Mouse (Mus musculus) MEL (cell line): ENCODE results near the gene Slc16a13. TPM values are rescaled to one million over a fixed set of nuclear protein-coding genes. Genes with fewer than 3 reads are reported as not detected.
"Not testable (repeated sequence)": the region's sequence is repeated elsewhere in the genome, so short reads cannot be mapped to it uniquely, and the experiment has no call there.

ENCODE experiments used
- DNase-seq: peaks from one replicate; pipeline ENCODE4 v3.0.0; 2011; ENCODE audit warnings: low read depth, low spot score
- H3K27ac ChIP-seq: 2 replicates; pipeline ENCODE4 v1.5.1; 2012; ENCODE audit warnings: low read depth, mild to moderate bottlenecking, control low read depth, low read length, moderate library complexity; ENCODE audit not compliant: control insufficient read depth
- H3K27me3 ChIP-seq, 2 experiments: fragments of 150-350 bp in 1 of 2; sonication (generic) in 1 of 2; 2 replicates each; pipeline ENCODE4 v1.6.1; 2012; ENCODE audit warnings: low read length in 2 of 2, mild to moderate bottlenecking in 2 of 2, improper control_type of control experiment in 1 of 2, moderate library complexity in 1 of 2; ENCODE audit not compliant: insufficient read depth in 2 of 2, control insufficient read depth in 1 of 2
- H3K36me3 ChIP-seq, 2 experiments: 2 replicates each; pipeline ENCODE4 v1.6.1; 2012 to 2014; ENCODE audit warnings: low read length in 2 of 2, improper control_type of control experiment in 1 of 2, inconsistent platforms in 1 of 2, mild to moderate bottlenecking in 1 of 2; ENCODE audit not compliant: insufficient read depth in 2 of 2, control insufficient read depth in 1 of 2
- H3K4me1 ChIP-seq, 2 experiments: fragments of 150-350 bp in 1 of 2; sonication (generic) in 1 of 2; 2 replicates each; pipeline ENCODE4 v1.6.1; 2012; ENCODE audit warnings: low read length in 2 of 2, improper control_type of control experiment in 1 of 2, mild to moderate bottlenecking in 1 of 2; ENCODE audit not compliant: insufficient read depth in 2 of 2, control insufficient read depth in 1 of 2
- H3K4me3 ChIP-seq, 2 experiments: fragments of 150-350 bp in 1 of 2; sonication (generic) in 1 of 2; 2 replicates each; pipeline ENCODE4 v1.5.1; 2012; ENCODE audit warnings: low read depth in 2 of 2, low read length in 2 of 2, mild to moderate bottlenecking in 2 of 2, moderate library complexity in 2 of 2, control low read depth in 1 of 2, improper control_type of control experiment in 1 of 2; ENCODE audit not compliant: control insufficient read depth in 1 of 2, insufficient read depth in 1 of 2
- H3K79me2 ChIP-seq: 2 replicates; pipeline ENCODE4 v1.6.1; 2012; ENCODE audit warnings: mild to moderate bottlenecking, low read length, moderate library complexity; ENCODE audit not compliant: control insufficient read depth, poor library complexity, insufficient read depth
- H3K9ac ChIP-seq: 2 replicates; pipeline ENCODE4 v1.6.1; 2012; ENCODE audit warnings: low read depth, mild to moderate bottlenecking, control low read depth, low read length, moderate library complexity; ENCODE audit not compliant: control insufficient read depth, poor library complexity, severe bottlenecking
- H3K9me3 ChIP-seq: fragments of 150-350 bp; sonication (generic); replicated peaks from 2 replicates; pipeline ENCODE4 v1.6.1; 2012; ENCODE audit warnings: mild to moderate bottlenecking, low read length, improper control_type of control experiment, moderate library complexity; ENCODE audit not compliant: insufficient read depth
- BHLHE40 ChIP-seq: IDR thresholded peaks from 2 replicates; pipeline ENCODE4 v1.6.1; 2012; ENCODE audit warnings: low read depth, mild to moderate bottlenecking, inconsistent platforms, low read length, improper control_type of control experiment, borderline replicate concordance
- CHD2 ChIP-seq: IDR thresholded peaks from 2 replicates; pipeline ENCODE4 v1.6.1; 2011; ENCODE audit warnings: low read length, improper control_type of control experiment
- CTCF ChIP-seq, 3 experiments: IDR thresholded peaks in 2 of 3; conservative IDR thresholded peaks in 1 of 3; 2 replicates each; pipeline ENCODE4 v1.5.1; 2011 to 2012; ENCODE audit warnings: low read length in 3 of 3, low read depth in 2 of 3, mild to moderate bottlenecking in 2 of 3, improper control_type of control experiment in 1 of 3, inconsistent platforms in 1 of 3, mixed read lengths in 1 of 3, moderate library complexity in 1 of 3; ENCODE audit not compliant: control insufficient read depth in 1 of 3, insufficient read depth in 1 of 3, poor library complexity in 1 of 3, severe bottlenecking in 1 of 3
- GABPA ChIP-seq: IDR thresholded peaks from 2 replicates; pipeline ENCODE4 v1.6.1; 2012; ENCODE audit warnings: low read depth, mild to moderate bottlenecking, inconsistent platforms, low read length, improper control_type of control experiment, moderate library complexity
- HCFC1 ChIP-seq: IDR thresholded peaks from 2 replicates; pipeline ENCODE4 v1.6.1; 2012; ENCODE audit warnings: low read depth, mild to moderate bottlenecking, inconsistent platforms, low read length, improper control_type of control experiment, moderate library complexity
- MAFK ChIP-seq: IDR thresholded peaks from 2 replicates; pipeline ENCODE4 v1.6.1; 2011; ENCODE audit warnings: low read depth, mild to moderate bottlenecking, low read length, improper control_type of control experiment, borderline replicate concordance
- MXI1 ChIP-seq: IDR thresholded peaks from 2 replicates; pipeline ENCODE4 v1.6.1; 2011; ENCODE audit warnings: mild to moderate bottlenecking, low read depth, low read length, improper control_type of control experiment
- MYB ChIP-seq: IDR thresholded peaks from 2 replicates; pipeline ENCODE4 v1.6.1; 2011; ENCODE audit warnings: mild to moderate bottlenecking, low read depth, low read length, improper control_type of control experiment
- MYC ChIP-seq: IDR thresholded peaks from 2 replicates; pipeline ENCODE4 v1.6.1; 2011; ENCODE audit warnings: low read depth, mild to moderate bottlenecking, low read length, improper control_type of control experiment, moderate library complexity
- NELFE ChIP-seq: IDR thresholded peaks from 2 replicates; pipeline ENCODE4 v1.6.1; 2011; ENCODE audit warnings: low read depth, low read length, improper control_type of control experiment
- POLR2AphosphoS2 ChIP-seq: IDR thresholded peaks from 2 replicates; pipeline ENCODE4 v1.6.1; 2011; ENCODE audit warnings: low read length, improper control_type of control experiment
- POLR2AphosphoS5 ChIP-seq: IDR thresholded peaks from 2 replicates; pipeline ENCODE4 v1.6.1; 2012; ENCODE audit warnings: low read depth, borderline replicate concordance, mild to moderate bottlenecking, inconsistent platforms, low read length, moderate library complexity, mixed read lengths
- RCOR1 ChIP-seq: IDR thresholded peaks from 2 replicates; pipeline ENCODE4 v1.6.1; 2012; ENCODE audit warnings: low read depth, mild to moderate bottlenecking, inconsistent platforms, low read length, improper control_type of control experiment
- SIN3A ChIP-seq: IDR thresholded peaks from 2 replicates; pipeline ENCODE4 v1.6.1; 2012; ENCODE audit warnings: low read length, improper control_type of control experiment, inconsistent platforms
- SMC3 ChIP-seq: IDR thresholded peaks from 2 replicates; pipeline ENCODE4 v1.6.1; 2011; ENCODE audit warnings: low read depth, low read length, improper control_type of control experiment
- USF1 ChIP-seq: IDR thresholded peaks from 2 replicates; pipeline ENCODE4 v1.6.1; 2014; ENCODE audit warnings: low read depth, mild to moderate bottlenecking, inconsistent platforms, low read length, improper control_type of control experiment, moderate library complexity
- ZKSCAN1 ChIP-seq: IDR thresholded peaks from 2 replicates; pipeline ENCODE4 v1.6.1; 2012; ENCODE audit warnings: low read depth, mild to moderate bottlenecking, inconsistent platforms, low read length, improper control_type of control experiment, moderate library complexity
- ZMIZ1 ChIP-seq: IDR thresholded peaks from 2 replicates; pipeline ENCODE4 v1.6.1; 2012; ENCODE audit warnings: low read depth, mild to moderate bottlenecking, inconsistent platforms, low read length, improper control_type of control experiment, moderate library complexity
- polyA plus RNA-seq, 2 experiments: library from polyadenylated mRNA; stranded (reverse) in 1 of 2; unstranded in 1 of 2; fragments of >175 nt in 1 of 2; fragments of >200 nt in 1 of 2; gene quantifications; 2 replicates each; pipeline versions ENCODE4 v1.2.1 to v1.2.4; 2012; ENCODE audit warnings: low replicate concordance in 2 of 2, low read depth in 1 of 2; ENCODE audit not compliant: insufficient read length in 2 of 2, insufficient read depth in 1 of 2, missing spikeins in 1 of 2
- total RNA-seq: library from RNA; depleted of rRNA; stranded (reverse); fragments of 300-350 nt; gene quantifications from 2 replicates; pipeline ENCODE4 v1.2.3, GENCODE M21; 2012

Gene Slc16a13
- total and polyA plus RNA-seq, 3 experiments: 4.2 to 7.9 TPM; not detected in 1

GRCm38 (mm10) chr11:70171181-70171580 is 49.7 kb downstream of the Slc16a13 start:
- Histone ChIP-seq H3K79me2 (no peaks in the 10 kb centered on the region), H3K9ac (no peak overlapping the region), H3K36me3 (peaks cover 0 to 8% of the 10 kb centered on the region in 2 experiments; a peak in 2 of 4 replicates), H3K27ac (no peak overlapping the region), H3K27me3 (no peaks in the 10 kb centered on the region), H3K9me3 (no peaks in the 10 kb centered on the region), H3K4me3 (no peak overlapping the region), H3K4me1 (peaks cover 0 to 14% of the 10 kb centered on the region in 2 experiments; a peak in 2 of 4 replicates)
- TF ChIP-seq MYB (no peak), MXI1 (no peak)
- DNase-seq: peak; percentile 43

GRCm38 (mm10) chr11:70170291-70170690 is 50.6 kb downstream of the Slc16a13 start:
- no peaks in the 10 kb centered on the region for H3K9me3 ChIP-seq
- no peak overlapping the region for H3K4me3 ChIP-seq
- no peak overlapping the region for H3K9ac ChIP-seq
- H3K27me3 ChIP-seq: no peaks in the 10 kb centered on the region
- no peak for TF ChIP-seq ZKSCAN1
- no peak for TF ChIP-seq HCFC1
- TF ChIP-seq USF1: no peak
- no peak for TF ChIP-seq SIN3A
- no peak for TF ChIP-seq MYB
- TF ChIP-seq SMC3: no peak
- no peak for TF ChIP-seq POLR2AphosphoS2
- no peak for TF ChIP-seq BHLHE40
- TF ChIP-seq, all 39 proteins: peak for 0
- DNase-seq: no peak
- peaks cover 0 to 15% of the 10 kb centered on the region in 2 experiments; a peak in 2 of 4 replicates for H3K36me3 ChIP-seq
- H3K4me1 ChIP-seq: peaks cover 2 to 23% of the 10 kb centered on the region in 2 experiments; a peak in 3 of 4 replicates
- no peak overlapping the region for H3K27ac ChIP-seq
- H3K79me2 ChIP-seq: no peaks in the 10 kb centered on the region

- not testable (repeated sequence) for H3K27ac ChIP-seq, H3K9me3 ChIP-seq, H3K4me3 ChIP-seq, H3K27me3 ChIP-seq, H3K9ac ChIP-seq, H3K79me2 ChIP-seq, DNase-seq
- Histone ChIP-seq H3K4me1 (peaks cover 2 to 24% of the 10 kb centered on the region in 2 experiments; a peak in 3 of 4 replicates), H3K36me3 (peaks cover 0 to 15% of the 10 kb centered on the region in 2 experiments; a peak in 2 of 4 replicates)
These were observed 51.4 kb downstream of the Slc16a13 start for GRCm38 (mm10) chr11:70169471-70169870.

- Histone ChIP-seq H3K36me3 (peaks cover 0 to 15% of the 10 kb centered on the region in 2 experiments; a peak in 2 of 4 replicates), H3K9me3 (no peaks in the 10 kb centered on the region), H3K27ac (no peak overlapping the region), H3K4me1 (peaks cover 2 to 24% of the 10 kb centered on the region in 2 experiments; a peak in 3 of 4 replicates), H3K4me3 (no peak overlapping the region), H3K27me3 (no peaks in the 10 kb centered on the region), H3K9ac (no peak overlapping the region), H3K79me2 (no peaks in the 10 kb centered on the region)
- no peak for DNase-seq
- no peak for TF ChIP-seq RCOR1
- TF ChIP-seq CHD2: no peak
- no peak for TF ChIP-seq POLR2AphosphoS5
- TF ChIP-seq CTCF (IDR thresholded peaks at IDR 0.05 in 2 of 3, conservative IDR thresholded peaks at IDR 0.05 in 1 of 3; ENCODE audit: control insufficient read depth in 1 of 3, insufficient read depth in 1 of 3, low read depth in 2 of 3, low read length in 3 of 3, poor library complexity in 1 of 3, severe bottlenecking in 1 of 3): no peak
- TF ChIP-seq HCFC1: no peak
- no peak for TF ChIP-seq NELFE
- TF ChIP-seq ZMIZ1: no peak
- no peak for TF ChIP-seq MAFK
- no peak for TF ChIP-seq SMC3
- TF ChIP-seq MYB: no peak
- TF ChIP-seq POLR2AphosphoS2: no peak
- TF ChIP-seq MYC: no peak
- no peak for TF ChIP-seq GABPA
- no peak for TF ChIP-seq BHLHE40
These were observed 52.7 kb downstream of the Slc16a13 start for GRCm38 (mm10) chr11:70168136-70168535.
